Mouse (Mus musculus): ENCODE measurements around the gene Ptch2. TPM values are rescaled to one million over a fixed set of nuclear protein-coding genes. Genes with fewer than 3 reads are reported as not detected.

The Ptch2 gene
- 3.6 and 4.0 TPM in 2 replicates for polyA plus RNA-seq (2015; fragmentation: Nextera tagmentation; extraction: Ambion mirVana)

GRCm38 (mm10) chr4:117095551-117096452 lies at the start of gene Ptch2:
Gene Ptch2 (plus strand): TSS chr4:117096075.
- Histone ChIP-seq H3K27ac (ENCODE audit: low read length) (no peak within 1 kb of the TSS; the same call in 1 of the 2 replicates), H3K4me3 (ENCODE audit: low read depth, low read length) (peak within 1 kb of the TSS; percentile 48), H3K4me1 (ENCODE audit: insufficient read depth, low read depth, low read length) (no peaks in the 10 kb centered on the region; the same call in 1 of the 2 replicates), H3K9me3 (ENCODE audit: low read length) (no peaks in the 10 kb centered on the region), H3K36me3 (ENCODE audit: insufficient read depth, low read length) (no peaks in the 10 kb centered on the region), H3K27me3 (replicated peaks; ENCODE audit: insufficient read depth, low read length) (no peaks in the 10 kb centered on the region), H3K4me2 (replicated peaks; ENCODE audit: low read depth, low read length) (peak within 1 kb of the TSS; percentile 94), H3K9ac (replicated peaks; ENCODE audit: low read depth) (peak within 1 kb of the TSS; percentile 41; the same call in 1 of the 2 replicates)
- WGBS, result 3% methylated on average over 44 of the region's 50 CpGs
- peak; percentile 68 for DNase-seq (ENCODE audit: low spot score)
- TF ChIP-seq EP300 (IDR thresholded peaks at IDR 0.05), result no peak
- no peak; the same call in 1 of the 2 replicates for TF ChIP-seq CTCF (IDR thresholded peaks at IDR 0.05)
- peak; percentile 77 for ATAC-seq

GRCm38 (mm10) chr4:117048836-117049235 lies 47.0 kb upstream of the Ptch2 start:
- Histone ChIP-seq H3K4me1 (ENCODE audit: insufficient read depth, low read depth, low read length) (no peaks in the 10 kb centered on the region), H3K27me3 (replicated peaks; ENCODE audit: insufficient read depth, low read length) (no peaks in the 10 kb centered on the region), H3K9ac (replicated peaks; ENCODE audit: low read depth) (no peak overlapping the region), H3K9me3 (ENCODE audit: low read length) (no peaks in the 10 kb centered on the region), H3K36me3 (ENCODE audit: insufficient read depth, low read length) (no peaks in the 10 kb centered on the region), H3K4me3 (ENCODE audit: low read depth, low read length) (no peak overlapping the region), H3K4me2 (replicated peaks; ENCODE audit: low read depth, low read length) (no peak overlapping the region), H3K27ac (ENCODE audit: low read length) (no peak overlapping the region)
- ATAC-seq (peak; percentile 76), DNase-seq (ENCODE audit: low spot score) (peak; percentile 75)
- TF ChIP-seq CTCF (IDR thresholded peaks at IDR 0.05) (no peak), EP300 (IDR thresholded peaks at IDR 0.05) (no peak)
- 55% methylated on average over 3 of the region's 3 CpGs for WGBS

GRCm38 (mm10) chr4:117049485-117049884 lies 46.4 kb upstream of the Ptch2 start:
- no peak overlapping the region for H3K9ac ChIP-seq (replicated peaks; ENCODE audit: low read depth)
- no peak overlapping the region for H3K4me2 ChIP-seq (replicated peaks; ENCODE audit: low read depth, low read length)
- ATAC-seq (peak; percentile 53; the same call in 1 of the 2 replicates), DNase-seq (ENCODE audit: low spot score) (no peak)
- no peaks in the 10 kb centered on the region for H3K36me3 ChIP-seq (ENCODE audit: insufficient read depth, low read length)
- H3K27ac ChIP-seq (ENCODE audit: low read length), result no peak overlapping the region
- no peaks in the 10 kb centered on the region for H3K4me1 ChIP-seq (ENCODE audit: insufficient read depth, low read depth, low read length)
- no peaks in the 10 kb centered on the region for H3K9me3 ChIP-seq (ENCODE audit: low read length)
- WGBS, result 88% methylated on average over 1 of the region's 1 CpGs
- no peak overlapping the region for H3K4me3 ChIP-seq (ENCODE audit: low read depth, low read length)
- TF ChIP-seq CTCF (IDR thresholded peaks at IDR 0.05), result no peak
- TF ChIP-seq EP300 (IDR thresholded peaks at IDR 0.05), result no peak
- no peaks in the 10 kb centered on the region for H3K27me3 ChIP-seq (replicated peaks; ENCODE audit: insufficient read depth, low read length)

DNA sequence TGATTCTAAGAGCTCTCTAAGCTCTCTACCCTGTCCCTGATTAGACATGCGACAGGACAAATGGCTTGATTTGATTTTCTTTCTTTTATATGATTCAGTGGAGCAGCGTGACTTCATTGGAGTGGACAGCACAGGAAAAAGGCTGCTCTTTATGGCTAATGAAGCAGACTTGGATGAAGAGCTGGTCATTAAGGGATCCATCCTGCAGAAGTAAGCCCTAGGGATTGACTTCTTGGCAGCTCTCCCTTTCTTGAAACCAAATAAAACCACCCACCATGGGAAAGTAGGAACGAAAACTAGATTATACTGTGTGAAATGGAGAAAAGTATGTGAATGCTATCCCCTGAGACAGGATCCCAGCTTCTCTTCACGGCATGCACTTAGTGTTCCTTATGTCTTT lies 43.2 kb upstream of the Ptch2 start:
- Histone ChIP-seq H3K9ac (replicated peaks; ENCODE audit: low read depth) (no peak overlapping the region), H3K4me1 (ENCODE audit: insufficient read depth, low read depth, low read length) (no peaks in the 10 kb centered on the region), H3K27me3 (replicated peaks; ENCODE audit: insufficient read depth, low read length) (no peaks in the 10 kb centered on the region), H3K27ac (ENCODE audit: low read length) (no peak overlapping the region), H3K4me3 (ENCODE audit: low read depth, low read length) (no peak overlapping the region), H3K9me3 (ENCODE audit: low read length) (no peaks in the 10 kb centered on the region), H3K4me2 (replicated peaks; ENCODE audit: low read depth, low read length) (no peak overlapping the region), H3K36me3 (ENCODE audit: insufficient read depth, low read length) (no peaks in the 10 kb centered on the region)
- DNase-seq (ENCODE audit: low spot score) (no peak), ATAC-seq (no peak)
- 79% methylated on average over 4 of the region's 4 CpGs for WGBS
- no peak for TF ChIP-seq CTCF (IDR thresholded peaks at IDR 0.05)
- no peak for TF ChIP-seq EP300 (IDR thresholded peaks at IDR 0.05)

GRCm38 (mm10) chr4:117053956-117054355 lies 41.9 kb upstream of the Ptch2 start:
- H3K9ac ChIP-seq (replicated peaks; ENCODE audit: low read depth), result no peak overlapping the region
- TF ChIP-seq EP300 (IDR thresholded peaks at IDR 0.05), result no peak
- TF ChIP-seq CTCF (IDR thresholded peaks at IDR 0.05), result no peak
- no peaks in the 10 kb centered on the region for H3K9me3 ChIP-seq (ENCODE audit: low read length)
- no peak for DNase-seq (ENCODE audit: low spot score)
- H3K27me3 ChIP-seq (replicated peaks; ENCODE audit: insufficient read depth, low read length), result no peaks in the 10 kb centered on the region
- WGBS, result 92% methylated on average over 4 of the region's 4 CpGs
- no peak overlapping the region for H3K4me2 ChIP-seq (replicated peaks; ENCODE audit: low read depth, low read length)
- no peaks in the 10 kb centered on the region for H3K4me1 ChIP-seq (ENCODE audit: insufficient read depth, low read depth, low read length)
- no peaks in the 10 kb centered on the region for H3K36me3 ChIP-seq (ENCODE audit: insufficient read depth, low read length)
- no peak overlapping the region for H3K27ac ChIP-seq (ENCODE audit: low read length)
- ATAC-seq, result no peak
- no peak overlapping the region for H3K4me3 ChIP-seq (ENCODE audit: low read depth, low read length)

DNA sequence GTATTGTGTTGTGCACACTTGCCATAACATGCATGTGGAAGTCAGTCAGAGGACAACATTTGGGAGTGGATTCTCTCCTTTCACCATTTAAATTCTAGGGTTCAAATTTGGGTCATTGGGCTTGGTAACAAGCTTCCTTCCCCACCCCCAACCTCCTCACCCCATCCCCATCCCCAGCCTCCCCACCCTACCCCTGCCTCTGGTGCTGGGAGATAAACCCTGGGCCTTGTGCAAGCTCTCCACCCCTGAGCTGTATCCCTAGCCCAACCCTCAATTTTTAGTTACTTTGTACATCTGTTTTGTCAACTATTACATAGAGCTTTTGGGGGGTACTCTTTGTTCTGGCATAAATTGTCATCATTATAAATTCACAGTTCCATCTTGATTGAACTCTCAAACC lies 39.8 kb upstream of the Ptch2 start:
- H3K4me2 ChIP-seq (replicated peaks; ENCODE audit: low read depth, low read length), result no peak overlapping the region
- H3K27me3 ChIP-seq (replicated peaks; ENCODE audit: insufficient read depth, low read length), result no peaks in the 10 kb centered on the region
- no peaks in the 10 kb centered on the region for H3K36me3 ChIP-seq (ENCODE audit: insufficient read depth, low read length)
- H3K27ac ChIP-seq (ENCODE audit: low read length), result no peak overlapping the region
- DNase-seq (ENCODE audit: low spot score) (no peak), ATAC-seq (no peak)
- TF ChIP-seq EP300 (IDR thresholded peaks at IDR 0.05), result no peak
- no peak for TF ChIP-seq CTCF (IDR thresholded peaks at IDR 0.05)
- H3K4me1 ChIP-seq (ENCODE audit: insufficient read depth, low read depth, low read length), result no peaks in the 10 kb centered on the region
- H3K9me3 ChIP-seq (ENCODE audit: low read length), result no peaks in the 10 kb centered on the region
- no peak overlapping the region for H3K4me3 ChIP-seq (ENCODE audit: low read depth, low read length)
- H3K9ac ChIP-seq (replicated peaks; ENCODE audit: low read depth), result no peak overlapping the region
